Mouse (Mus musculus): ENCODE measurements around the gene Anks1b.

The Anks1b gene

GRCm38 (mm10) chr10:90880854-90881560, 1007.7 kb downstream of the Anks1b start:
- no peak for DNase-seq

- DNase-seq = peak; percentile 22 to 43
Measured at GRCm38 (mm10) chr10:90889566-90889965, 1016.3 kb downstream of the Anks1b start.

GRCm38 (mm10) chr10:90892728-90893127, 1019.4 kb downstream of the Anks1b start:
- DNase-seq = peak; percentile 70 to 75

GRCm38 (mm10) chr10:90897894-90898293, 1024.6 kb downstream of the Anks1b start:
- no peak for DNase-seq

- DNase-seq = no peak
Measured at GRCm38 (mm10) chr10:90904185-90904584, 1030.9 kb downstream of the Anks1b start.

- peak; percentile 36 to 44 for DNase-seq
Measured at GRCm38 (mm10) chr10:90907381-90907780, 1034.1 kb downstream of the Anks1b start.

GRCm38 (mm10) chr10:90923476-90923875, 1050.2 kb downstream of the Anks1b start:
- no peak for DNase-seq

GRCm38 (mm10) chr10:90933088-90933487, 1059.8 kb downstream of the Anks1b start:
- no peak for DNase-seq

- no peak for DNase-seq
Measured at GRCm38 (mm10) chr10:90934678-90935077, 1061.4 kb downstream of the Anks1b start.

- DNase-seq = no peak
Measured at GRCm38 (mm10) chr10:90937721-90938460, 1064.6 kb downstream of the Anks1b start.

- DNase-seq = no peak
Measured at GRCm38 (mm10) chr10:90940521-90941520, 1067.5 kb downstream of the Anks1b start.

GRCm38 (mm10) chr10:90942001-90942700, 1068.8 kb downstream of the Anks1b start:
- peak; percentile 78 to 83 for DNase-seq

GRCm38 (mm10) chr10:90947043-90947442, 1073.7 kb downstream of the Anks1b start:
- DNase-seq = no peak

- no peak for DNase-seq
Measured at GRCm38 (mm10) chr10:90947608-90948373, 1074.5 kb downstream of the Anks1b start.

- DNase-seq = no peak
Measured at GRCm38 (mm10) chr10:90953103-90953709, 1079.9 kb downstream of the Anks1b start.

- no peak for DNase-seq
Measured at GRCm38 (mm10) chr10:90953821-90954220, 1080.5 kb downstream of the Anks1b start.

- peak; percentile 48 to 72 for DNase-seq
Measured at GRCm38 (mm10) chr10:90960374-90960773, 1087.1 kb downstream of the Anks1b start.

GRCm38 (mm10) chr10:90964511-90964910, 1091.2 kb downstream of the Anks1b start:
- no peak for DNase-seq

- no peak for DNase-seq
Measured at GRCm38 (mm10) chr10:90965671-90966315, 1092.5 kb downstream of the Anks1b start.

- peak; percentile 72 to 75 for DNase-seq
Measured at GRCm38 (mm10) chr10:90966821-90967220, 1093.5 kb downstream of the Anks1b start.

All from cerebellum, postnatal 14 days (tissue).